Mouse (Mus musculus): ENCODE measurements around the gene Fam131c. TPM values are rescaled to one million over a fixed set of nuclear protein-coding genes. Genes with fewer than 3 reads are reported as not detected.

Gene Fam131c
- polyA plus RNA-seq (2021; fragmentation: Nextera tagmentation) = 0.13 TPM in 2 replicates
- long read RNA-seq, experiment 1 = 0 reads
- long read RNA-seq, experiment 2, transcript Fam131c-201 (7 exons, 1,433 nt) = major isoform, 5 of 6 reads
- long read RNA-seq, experiment 2, partial matches to known transcripts = 1 of 6 reads
- long read RNA-seq, experiment 2, other reads (novel, unspliced or antisense) = 0 of 6 reads

GRCm38 (mm10) chr4:141367997-141368791, at the start of gene Fam131c:
Fam131c (plus strand) TSS chr4:141368220.

GRCm38 (mm10) chr4:141398545-141398944, 30.5 kb downstream of the Fam131c start, which contains the start of gene Clcnka:
Clcnka (minus strand) TSS chr4:141398724.

GRCm38 (mm10) chr4:141415924-141416323, 47.9 kb downstream of the Fam131c start, which contains the start of gene Clcnkb:
Clcnkb (minus strand) TSS chr4:141416014.

DNA sequence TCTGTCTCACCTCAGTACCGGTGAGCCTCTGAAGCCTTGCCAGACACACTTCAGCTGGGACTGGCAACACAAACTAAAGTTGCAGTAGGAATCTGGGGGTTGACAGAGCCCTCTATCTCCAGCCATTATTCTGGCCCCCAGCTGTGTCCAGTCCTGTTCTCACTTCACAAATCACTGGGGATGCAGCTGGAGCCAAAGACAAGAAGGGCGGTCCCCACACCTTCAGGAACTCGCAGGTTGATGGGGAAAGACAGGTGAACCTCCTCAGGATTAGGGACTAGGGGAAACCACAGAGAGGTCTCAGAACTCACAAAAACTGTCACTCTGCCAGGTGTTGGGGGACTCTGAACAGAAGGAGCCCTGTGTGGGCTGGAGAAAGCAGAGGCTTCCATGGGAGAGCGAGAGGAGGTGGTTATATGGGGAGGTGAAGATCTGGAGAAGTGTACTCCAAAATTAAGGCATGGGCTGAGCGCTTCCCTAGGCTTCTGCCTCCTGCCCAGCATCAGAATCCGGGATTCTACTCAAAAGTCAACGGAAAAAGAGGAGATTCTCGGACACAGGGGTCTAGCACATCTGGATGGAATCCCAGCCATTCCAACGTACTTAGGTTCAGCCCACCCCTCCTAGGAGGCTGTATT, 52.3 kb downstream of the Fam131c start, which contains the start of gene Hspb7:
Gene Hspb7 (plus strand): TSS at position 588 of the 638 bp plus-strand sequence.

Small RNAs within 50 kb of the gene (microRNA-seq; reads per million reads assigned to microRNA genes)
- gene Gm25690 = not detected

Other genes with a start within 250 kb of the Fam131c start
- gene Szrd1, start 228.4 kb upstream of the Fam131c start, polyA plus RNA-seq (2021; fragmentation: Nextera tagmentation) = 9.6 and 11.5 TPM in 2 replicates
- gene Fbxo42, start 220.3 kb upstream of the Fam131c start, polyA plus RNA-seq (2021; fragmentation: Nextera tagmentation) = 9.0 and 11.3 TPM in 2 replicates
- gene Rsg1, start 154.3 kb upstream of the Fam131c start, polyA plus RNA-seq (2021; fragmentation: Nextera tagmentation) = 4.8 and 6.1 TPM in 2 replicates
- gene Arhgef19, start 128.7 kb upstream of the Fam131c start, polyA plus RNA-seq (2021; fragmentation: Nextera tagmentation) = 5.7 and 7.8 TPM in 2 replicates
- 0.15 and 0.25 TPM in 2 replicates for gene Epha2, start 67.0 kb upstream of the Fam131c start, polyA plus RNA-seq (2021; fragmentation: Nextera tagmentation)
- 0.13 and 0.33 TPM in 2 replicates for gene Clcnka, start 30.5 kb downstream of the Fam131c start, polyA plus RNA-seq (2021; fragmentation: Nextera tagmentation)
- not detected in 2 replicates for gene Clcnkb, start 47.8 kb downstream of the Fam131c start, polyA plus RNA-seq (2021; fragmentation: Nextera tagmentation)
- 0.06 TPM in 1 of 2 replicates, not detected in the other for gene Hspb7, start 52.6 kb downstream of the Fam131c start, polyA plus RNA-seq (2021; fragmentation: Nextera tagmentation)
- gene Srarp, start 67.9 kb downstream of the Fam131c start, polyA plus RNA-seq (2021; fragmentation: Nextera tagmentation) = 0.48 TPM in 1 of 2 replicates, not detected in the other
- 13.5 and 14.5 TPM in 2 replicates for gene Zbtb17, start 76.4 kb downstream of the Fam131c start, polyA plus RNA-seq (2021; fragmentation: Nextera tagmentation)
- gene Spen, start 170.4 kb downstream of the Fam131c start, polyA plus RNA-seq (2021; fragmentation: Nextera tagmentation) = 2.7 and 2.9 TPM in 2 replicates
- gene Fblim1, start 237.9 kb downstream of the Fam131c start, polyA plus RNA-seq (2021; fragmentation: Nextera tagmentation) = 0.20 and 0.40 TPM in 2 replicates